Mouse (Mus musculus): Measurements from ENCODE around the gene Ptpa. TPM values are rescaled to one million over a fixed set of nuclear protein-coding genes. Genes with fewer than 3 reads are reported as not detected.

Gene Ptpa
- polyA plus RNA-seq, 1 experiment from 2014 or later, result 126 TPM

- no peaks in the 10 kb centered on the region for H3K27me3 ChIP-seq
- no peak for ATAC-seq (ENCODE audit: low read depth)
- peaks cover 20% of the 10 kb centered on the region for H3K4me1 ChIP-seq (replicated peaks)
- no peaks in the 10 kb centered on the region for H3K9me3 ChIP-seq
- no peak overlapping the region for H3K4me2 ChIP-seq
- H3K9ac ChIP-seq, result no peak overlapping the region
- H3K27ac ChIP-seq (replicated peaks), result no peak overlapping the region
- 86% methylated on average over 2 of the region's 2 CpGs for WGBS
- no peak overlapping the region for H3K4me3 ChIP-seq
- H3K36me3 ChIP-seq, result peaks cover 17% of the 10 kb centered on the region
These were observed 26.8 kb upstream of the Ptpa start for GRCm38 (mm10) chr2:30389000-30389399.

DNA sequence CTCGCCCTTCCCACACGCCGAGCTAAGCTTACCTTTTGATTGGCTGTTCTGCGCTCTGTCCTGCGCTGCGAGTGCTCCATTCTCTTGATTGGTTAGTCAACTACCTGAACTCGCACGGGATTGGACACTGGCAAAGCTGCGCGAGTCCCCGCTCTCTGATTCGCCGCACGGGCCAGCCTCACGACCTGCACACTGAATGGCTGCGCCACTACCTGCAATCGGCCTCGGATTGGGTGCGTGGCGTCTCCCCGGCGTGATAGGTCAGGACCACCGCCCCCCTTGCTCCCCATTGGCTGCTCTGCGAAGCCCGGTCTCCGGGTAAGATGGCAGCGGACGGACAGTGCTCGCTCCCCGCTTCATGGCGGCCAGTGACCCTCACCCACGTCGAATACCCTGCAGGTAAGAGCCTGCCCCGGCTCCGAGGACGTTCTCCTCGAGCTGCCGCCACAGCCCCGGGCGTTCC, 23.7 kb upstream of the Ptpa start, which contains the start of gene Dolpp1:
Dolpp1 (plus strand) TSS at position 141 of the 463 bp plus-strand sequence.
- peak within 1 kb of the TSS; percentile 94 for H3K27ac ChIP-seq (replicated peaks)
- no peaks in the 10 kb centered on the region for H3K27me3 ChIP-seq
- peaks cover 16% of the 10 kb centered on the region for H3K36me3 ChIP-seq
- peak; percentile 99 for ATAC-seq (ENCODE audit: low read depth)
- H3K9ac ChIP-seq, result peak within 1 kb of the TSS; percentile 77
- peaks cover 24% of the 10 kb centered on the region for H3K4me1 ChIP-seq (replicated peaks)
- peak within 1 kb of the TSS; percentile 97 for H3K4me2 ChIP-seq
- H3K4me3 ChIP-seq, result peak within 1 kb of the TSS; percentile 63
- no peaks in the 10 kb centered on the region for H3K9me3 ChIP-seq
- WGBS, result under 1% methylated on average over 40 of the region's 40 CpGs

- peaks cover 22% of the 10 kb centered on the region for H3K36me3 ChIP-seq
- H3K27me3 ChIP-seq, result no peaks in the 10 kb centered on the region
- peaks cover 24% of the 10 kb centered on the region for H3K4me1 ChIP-seq (replicated peaks)
- H3K9ac ChIP-seq, result peak overlapping the region; percentile 77
- H3K4me2 ChIP-seq, result peak overlapping the region; percentile 97
- H3K4me3 ChIP-seq, result peak overlapping the region; percentile 63
- H3K9me3 ChIP-seq, result no peaks in the 10 kb centered on the region
- H3K27ac ChIP-seq (replicated peaks), result peak overlapping the region; percentile 94
- peak; percentile 85 for ATAC-seq (ENCODE audit: low read depth)
- under 1% methylated on average over 40 of the region's 54 CpGs for WGBS
These were observed 23.1 kb upstream of the Ptpa start for GRCm38 (mm10) chr2:30392577-30393369.

- 75% methylated on average over 1 of the region's 1 CpGs for WGBS
- H3K36me3 ChIP-seq, result peaks cover 28% of the 10 kb centered on the region
- no peaks in the 10 kb centered on the region for H3K27me3 ChIP-seq
- H3K27ac ChIP-seq (replicated peaks), result peak overlapping the region; percentile 94
- H3K4me2 ChIP-seq, result peak overlapping the region; percentile 97
- H3K4me1 ChIP-seq (replicated peaks), result peaks cover 24% of the 10 kb centered on the region
- no peaks in the 10 kb centered on the region for H3K9me3 ChIP-seq
- H3K9ac ChIP-seq, result peak overlapping the region; percentile 77
- H3K4me3 ChIP-seq, result peak overlapping the region; percentile 63
- no peak for ATAC-seq (ENCODE audit: low read depth)
These were observed 22.5 kb upstream of the Ptpa start for GRCm38 (mm10) chr2:30393370-30393656.

- H3K36me3 ChIP-seq, result peaks cover 46% of the 10 kb centered on the region
- H3K9me3 ChIP-seq, result no peaks in the 10 kb centered on the region
- no peaks in the 10 kb centered on the region for H3K27me3 ChIP-seq
- H3K4me1 ChIP-seq (replicated peaks), result peaks cover 48% of the 10 kb centered on the region
- ATAC-seq (ENCODE audit: low read depth), result no peak
- H3K27ac ChIP-seq (replicated peaks), result no peak overlapping the region
- no peak overlapping the region for H3K9ac ChIP-seq
- WGBS, result 96% methylated on average over 7 of the region's 7 CpGs
- no peak overlapping the region for H3K4me2 ChIP-seq
- no peak overlapping the region for H3K4me3 ChIP-seq
These were observed 20.1 kb upstream of the Ptpa start for GRCm38 (mm10) chr2:30395757-30396156.

DNA sequence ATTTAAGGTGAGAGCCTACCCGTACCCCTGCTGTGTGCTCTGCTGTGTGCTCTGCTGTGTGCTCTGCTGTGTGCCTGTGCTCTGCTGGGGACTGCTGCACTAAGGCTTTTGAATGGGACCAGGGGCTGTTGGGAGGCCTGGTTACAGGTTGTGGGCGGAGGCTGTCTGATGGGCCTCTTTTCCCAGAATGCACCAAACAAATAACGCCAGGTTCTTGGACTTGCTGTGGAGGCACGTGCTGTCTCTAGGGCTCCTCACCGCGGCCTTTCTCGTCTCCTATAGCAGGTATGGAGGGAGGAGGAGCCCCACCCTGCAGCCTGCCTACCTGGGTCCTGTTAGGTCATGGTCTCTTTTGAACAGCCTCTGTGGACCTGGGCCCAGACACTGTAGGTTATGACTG, 19.6 kb upstream of the Ptpa start:
- Histone ChIP-seq H3K27ac (replicated peaks) (no peak overlapping the region), H3K36me3 (peaks cover 51% of the 10 kb centered on the region), H3K4me2 (no peak overlapping the region), H3K9me3 (no peaks in the 10 kb centered on the region), H3K27me3 (no peaks in the 10 kb centered on the region), H3K4me1 (replicated peaks) (peaks cover 47% of the 10 kb centered on the region), H3K9ac (no peak overlapping the region), H3K4me3 (no peak overlapping the region)
- 90% methylated on average over 7 of the region's 7 CpGs for WGBS
- no peak for ATAC-seq (ENCODE audit: low read depth)

GRCm38 (mm10) chr2:30397986-30398512, 17.8 kb upstream of the Ptpa start:
- no peak for ATAC-seq (ENCODE audit: low read depth)
- 80% methylated on average over 10 of the region's 10 CpGs for WGBS
- Histone ChIP-seq H3K4me2 (no peak overlapping the region), H3K27ac (replicated peaks) (no peak overlapping the region), H3K4me3 (no peak overlapping the region), H3K4me1 (replicated peaks) (peaks cover 39% of the 10 kb centered on the region), H3K27me3 (no peaks in the 10 kb centered on the region), H3K9me3 (no peaks in the 10 kb centered on the region), H3K9ac (no peak overlapping the region), H3K36me3 (peaks cover 69% of the 10 kb centered on the region)

DNA sequence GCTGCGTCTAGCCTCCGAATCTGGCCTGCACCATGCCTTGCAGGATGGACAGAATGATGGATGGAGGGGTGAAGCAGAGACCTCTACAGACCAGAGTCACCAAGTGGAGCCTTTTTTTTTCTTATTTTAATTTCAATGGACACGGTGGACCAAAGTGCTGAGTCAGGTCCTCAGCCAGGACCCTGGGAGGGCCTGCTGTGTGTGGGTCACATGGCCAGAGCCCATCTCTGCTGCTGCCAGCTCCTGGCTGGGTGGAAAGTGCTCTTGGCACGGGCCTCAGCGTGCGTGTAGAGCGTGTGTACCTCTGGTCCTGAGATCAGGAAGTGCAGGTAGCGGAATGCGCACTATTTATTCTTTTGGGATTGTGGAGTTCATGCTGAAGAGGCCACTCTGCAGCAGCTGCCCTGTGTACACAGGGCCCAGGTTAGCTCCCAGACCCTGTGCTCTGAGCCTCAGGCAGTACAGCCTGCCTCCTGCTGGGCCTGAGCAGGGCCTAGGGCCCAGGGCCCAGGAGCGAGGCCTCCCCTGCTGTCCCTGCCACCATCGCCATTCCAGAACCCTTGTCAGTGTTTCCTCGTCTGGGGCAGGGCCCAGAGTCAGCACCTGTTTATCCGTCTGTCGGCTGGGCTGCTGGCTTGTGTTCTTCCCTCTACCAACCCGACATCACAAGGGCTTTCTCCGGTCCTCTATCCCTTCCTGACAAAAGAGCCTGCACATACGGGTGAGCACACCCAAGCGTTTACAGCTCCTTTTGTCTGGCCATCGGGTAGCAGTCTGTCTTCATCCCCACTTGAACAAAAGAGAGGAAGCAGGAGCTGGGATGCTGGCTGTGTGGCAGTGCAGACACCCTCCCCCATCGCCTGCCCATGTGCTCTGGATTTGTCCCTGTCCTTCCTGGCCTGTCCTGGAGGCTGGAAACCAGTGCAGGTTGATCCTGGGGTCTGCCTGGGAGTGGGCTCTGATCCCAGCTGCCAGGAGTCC, 16.4 kb upstream of the Ptpa start:
- peak overlapping the region; percentile 60 for H3K9ac ChIP-seq
- H3K9me3 ChIP-seq, result no peaks in the 10 kb centered on the region
- no peak overlapping the region for H3K4me2 ChIP-seq
- peaks cover 25% of the 10 kb centered on the region for H3K4me1 ChIP-seq (replicated peaks)
- peak; percentile 68 for ATAC-seq (ENCODE audit: low read depth)
- peak overlapping the region; percentile 77 for H3K27ac ChIP-seq (replicated peaks)
- 21% methylated on average over 20 of the region's 20 CpGs for whole genome bisulfite sequencing
- no peak overlapping the region for H3K4me3 ChIP-seq
- no peaks in the 10 kb centered on the region for H3K27me3 ChIP-seq
- peaks cover 82% of the 10 kb centered on the region for H3K36me3 ChIP-seq

- Histone ChIP-seq H3K4me3 (no peak overlapping the region), H3K9ac (no peak overlapping the region), H3K27me3 (no peaks in the 10 kb centered on the region), H3K27ac (replicated peaks) (no peak overlapping the region), H3K36me3 (peaks cover 92% of the 10 kb centered on the region), H3K4me2 (no peak overlapping the region), H3K4me1 (replicated peaks) (peaks cover 25% of the 10 kb centered on the region), H3K9me3 (no peaks in the 10 kb centered on the region)
- WGBS, result 89% methylated on average over 1 of the region's 1 CpGs
- no peak for ATAC-seq (ENCODE audit: low read depth)
These were observed 14.3 kb upstream of the Ptpa start for GRCm38 (mm10) chr2:30401581-30401980.

- H3K9me3 ChIP-seq, result no peaks in the 10 kb centered on the region
- no peak overlapping the region for H3K4me2 ChIP-seq
- no peak overlapping the region for H3K9ac ChIP-seq
- H3K27ac ChIP-seq (replicated peaks), result no peak overlapping the region
- H3K4me1 ChIP-seq (replicated peaks), result peaks cover 25% of the 10 kb centered on the region
- no peak for ATAC-seq (ENCODE audit: low read depth)
- H3K36me3 ChIP-seq, result peaks cover 92% of the 10 kb centered on the region
- 88% methylated on average over 9 of the region's 9 CpGs for whole genome bisulfite sequencing
- H3K27me3 ChIP-seq, result no peaks in the 10 kb centered on the region
- no peak overlapping the region for H3K4me3 ChIP-seq
These were observed 13.4 kb upstream of the Ptpa start for GRCm38 (mm10) chr2:30402351-30402826.

DNA sequence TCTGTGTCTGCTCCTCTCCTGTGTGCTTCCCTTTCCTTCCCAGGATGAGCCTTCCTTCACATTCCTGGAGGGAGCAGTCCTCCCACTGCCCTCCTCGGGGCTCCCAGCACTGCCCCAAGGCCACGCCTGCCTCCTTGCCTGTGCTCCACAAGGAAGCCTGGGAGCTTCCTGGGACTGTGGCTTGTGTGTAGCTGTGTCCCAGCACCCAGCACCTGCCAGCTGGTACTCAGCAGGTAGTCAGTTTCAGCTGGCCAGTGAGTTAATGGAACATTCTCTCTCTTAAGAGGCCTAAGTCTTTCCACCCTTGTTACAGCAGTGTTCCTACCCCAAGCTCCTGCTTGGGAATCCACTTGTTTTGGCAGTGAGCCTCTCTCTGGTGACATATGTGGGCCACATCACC, 13.0 kb upstream of the Ptpa start:
- H3K27me3 ChIP-seq, result no peaks in the 10 kb centered on the region
- ATAC-seq (ENCODE audit: low read depth), result no peak
- H3K36me3 ChIP-seq, result peaks cover 92% of the 10 kb centered on the region
- H3K9ac ChIP-seq, result no peak overlapping the region
- no peak overlapping the region for H3K4me3 ChIP-seq
- H3K4me2 ChIP-seq, result no peak overlapping the region
- H3K4me1 ChIP-seq (replicated peaks), result peaks cover 25% of the 10 kb centered on the region
- H3K9me3 ChIP-seq, result no peaks in the 10 kb centered on the region
- no peak overlapping the region for H3K27ac ChIP-seq (replicated peaks)
- WGBS, result 68% methylated on average over 2 of the region's 2 CpGs

DNA sequence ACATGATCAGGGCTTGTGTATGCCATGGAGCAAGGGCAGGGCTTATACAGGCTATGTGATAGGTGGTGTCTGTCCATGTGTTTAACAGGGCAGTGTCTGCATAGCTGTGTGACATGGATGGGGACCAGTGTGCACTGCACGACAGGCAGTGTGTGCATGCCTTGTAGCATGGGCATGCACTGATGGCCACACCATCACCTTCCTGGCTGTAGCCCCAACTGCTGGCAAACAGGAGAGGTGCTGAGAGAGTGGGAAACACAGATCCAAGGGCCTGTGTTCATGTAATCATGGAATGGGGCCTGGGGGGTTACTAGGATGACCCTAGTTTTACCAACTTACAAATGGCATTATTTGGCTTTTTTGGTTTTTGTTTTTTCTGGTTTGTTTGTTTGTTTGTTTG, 12.0 kb upstream of the Ptpa start:
- H3K27me3 ChIP-seq, result no peaks in the 10 kb centered on the region
- no peak overlapping the region for H3K4me3 ChIP-seq
- no peak overlapping the region for H3K27ac ChIP-seq (replicated peaks)
- ATAC-seq (ENCODE audit: low read depth), result no peak
- H3K9me3 ChIP-seq, result no peaks in the 10 kb centered on the region
- no peak overlapping the region for H3K4me2 ChIP-seq
- 86% methylated on average over 1 of the region's 1 CpGs for WGBS
- peaks cover 19% of the 10 kb centered on the region for H3K4me1 ChIP-seq (replicated peaks)
- H3K36me3 ChIP-seq, result peaks cover 92% of the 10 kb centered on the region
- no peak overlapping the region for H3K9ac ChIP-seq
